Mouse (Mus musculus): ENCODE measurements around the gene Hoxc5. TPM values are rescaled to one million over a fixed set of nuclear protein-coding genes. Genes with fewer than 3 reads are reported as not detected.

Gene Hoxc5
- polyA plus RNA-seq, 1 experiment from 2014 or later: 3.9 TPM

DNA sequence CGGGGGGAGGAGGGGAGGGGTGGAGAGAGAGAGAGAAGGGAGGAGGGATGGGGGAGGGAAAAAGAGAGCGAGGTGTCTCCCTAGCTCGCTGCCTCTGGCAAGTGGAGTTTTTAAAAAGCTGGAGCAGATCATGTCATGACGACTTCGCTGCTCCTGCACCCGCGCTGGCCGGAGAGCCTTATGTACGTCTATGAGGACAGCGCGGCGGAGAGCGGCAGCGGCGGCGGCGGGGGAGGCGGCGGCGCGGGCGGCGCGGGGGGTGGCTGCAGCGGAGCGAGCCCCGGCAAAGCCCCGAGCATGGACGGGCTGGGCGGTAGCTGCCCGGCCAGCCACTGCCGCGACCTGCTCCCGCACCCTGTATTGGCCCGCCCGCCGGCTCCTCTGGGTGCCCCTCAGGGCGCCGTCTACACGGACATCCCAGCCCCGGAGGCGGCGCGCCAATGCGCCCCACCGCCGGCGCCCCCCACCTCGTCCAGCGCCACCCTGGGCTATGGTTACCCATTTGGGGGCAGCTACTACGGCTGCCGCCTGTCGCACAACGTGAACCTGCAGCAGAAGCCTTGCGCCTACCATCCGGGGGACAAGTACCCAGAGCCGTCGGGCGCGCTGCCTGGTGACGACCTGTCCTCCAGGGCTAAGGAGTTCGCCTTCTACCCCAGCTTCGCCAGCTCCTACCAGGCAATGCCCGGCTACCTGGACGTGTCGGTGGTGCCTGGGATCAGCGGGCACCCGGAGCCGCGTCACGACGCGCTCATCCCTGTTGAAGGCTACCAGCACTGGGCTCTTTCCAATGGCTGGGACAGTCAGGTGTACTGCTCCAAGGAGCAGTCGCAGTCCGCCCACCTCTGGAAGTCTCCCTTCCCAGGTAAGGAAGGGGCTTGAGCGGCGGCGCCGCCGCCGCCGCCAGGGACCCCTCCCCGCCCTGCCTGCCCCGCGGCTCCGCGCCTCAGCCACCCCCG lies 45.9 kb upstream of the Hoxc5 start, which contains the start of gene Hoxc13:
Hoxc13 (plus strand) TSS at position 51 of the 959 bp plus-strand sequence.
- Histone ChIP-seq H3K9me3 (ENCODE audit: control insufficient read depth) (no peaks in the 10 kb centered on the region), H3K4me2 (replicated peaks; ENCODE audit: low read depth) (peak within 1 kb of the TSS; percentile 40), H3K36me3 (ENCODE audit: control insufficient read depth, insufficient read depth) (no peaks in the 10 kb centered on the region), H3K27me3 (replicated peaks; ENCODE audit: control insufficient read depth, insufficient read depth, low read length) (peaks cover 95% of the 10 kb centered on the region), H3K27ac (ENCODE audit: low read depth, low read length) (no peak within 1 kb of the TSS), H3K9ac (ENCODE audit: low read depth, low read length) (no peak within 1 kb of the TSS), H3K4me3 (ENCODE audit: low read depth, low read length) (peak within 1 kb of the TSS; percentile 17), H3K4me1 (replicated peaks; ENCODE audit: control insufficient read depth, insufficient read depth, low read length) (no peaks in the 10 kb centered on the region)
- no peak for TF ChIP-seq CTCF (IDR thresholded peaks at IDR 0.05; ENCODE audit: low read depth)
- ATAC-seq: 0 out of 2 replicates have a peak, but pooled peaks have one; percentile 22
- under 1% methylated on average over 79 of the region's 88 CpGs for WGBS

- 1% methylated on average over 24 of the region's 24 CpGs for WGBS
- H3K4me2 ChIP-seq (replicated peaks; ENCODE audit: low read depth): no peak overlapping the region
- no peak for ATAC-seq
- no peak overlapping the region for H3K27ac ChIP-seq (ENCODE audit: low read depth, low read length)
- H3K9me3 ChIP-seq (ENCODE audit: control insufficient read depth): no peaks in the 10 kb centered on the region
- H3K4me1 ChIP-seq (replicated peaks; ENCODE audit: control insufficient read depth, insufficient read depth, low read length): no peaks in the 10 kb centered on the region
- no peak overlapping the region; the same call in 1 of the 2 replicates for H3K4me3 ChIP-seq (ENCODE audit: low read depth, low read length)
- H3K27me3 ChIP-seq (replicated peaks; ENCODE audit: control insufficient read depth, insufficient read depth, low read length): peaks cover 95% of the 10 kb centered on the region
- H3K9ac ChIP-seq (ENCODE audit: low read depth, low read length): no peak overlapping the region
- no peaks in the 10 kb centered on the region for H3K36me3 ChIP-seq (ENCODE audit: control insufficient read depth, insufficient read depth)
- TF ChIP-seq CTCF (IDR thresholded peaks at IDR 0.05; ENCODE audit: low read depth): no peak
Measured at GRCm38 (mm10) chr15:102922012-102922362, 45.3 kb upstream of the Hoxc5 start.

DNA sequence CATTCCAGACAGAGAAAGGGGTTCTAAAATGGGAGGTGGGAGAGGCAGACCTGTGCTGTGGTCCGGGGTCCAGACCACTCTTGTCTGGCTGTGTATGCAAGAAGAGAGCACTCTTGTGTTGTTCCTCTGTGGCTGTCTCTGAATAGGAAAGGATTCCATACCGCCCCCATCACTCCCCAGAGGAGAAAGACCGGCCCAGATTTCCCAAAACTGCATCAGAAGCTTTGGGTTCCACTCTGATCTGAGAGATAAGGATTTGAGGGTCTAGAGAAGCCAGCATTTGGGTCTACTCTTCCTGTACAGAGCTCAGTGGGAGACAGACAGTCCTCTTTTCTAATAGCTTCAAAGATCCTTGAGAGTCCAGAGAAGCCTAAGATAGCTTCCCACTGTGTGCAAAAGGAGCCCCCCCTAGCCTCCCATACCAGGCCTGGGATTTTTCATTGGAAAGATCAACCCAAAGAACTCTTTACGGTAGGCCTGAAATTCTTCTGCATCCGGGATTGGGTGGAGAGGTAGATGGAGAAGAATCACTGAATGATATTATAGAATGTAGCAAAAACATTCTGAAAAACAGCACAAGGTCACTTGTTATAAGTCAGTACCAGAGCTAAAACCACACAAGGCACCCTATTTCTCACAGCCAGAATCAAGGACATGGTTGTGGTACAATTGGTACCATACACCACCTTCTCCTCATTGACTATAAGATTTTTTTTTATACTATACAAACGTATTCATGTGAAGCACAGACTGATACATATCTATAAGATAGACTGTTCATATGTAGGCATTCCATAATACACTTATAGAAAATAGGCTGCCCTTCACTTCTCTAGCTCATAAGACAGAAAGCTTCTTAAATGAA lies 44.4 kb upstream of the Hoxc5 start:
- 18% methylated on average over 6 of the region's 6 CpGs for WGBS
- H3K9me3 ChIP-seq (ENCODE audit: control insufficient read depth): no peaks in the 10 kb centered on the region
- no peak overlapping the region for H3K27ac ChIP-seq (ENCODE audit: low read depth, low read length)
- H3K9ac ChIP-seq (ENCODE audit: low read depth, low read length): no peak overlapping the region
- ATAC-seq: no peak
- no peaks in the 10 kb centered on the region for H3K36me3 ChIP-seq (ENCODE audit: control insufficient read depth, insufficient read depth)
- no peak overlapping the region for H3K4me3 ChIP-seq (ENCODE audit: low read depth, low read length)
- TF ChIP-seq CTCF (IDR thresholded peaks at IDR 0.05; ENCODE audit: low read depth): no peak
- H3K27me3 ChIP-seq (replicated peaks; ENCODE audit: control insufficient read depth, insufficient read depth, low read length): peaks cover 95% of the 10 kb centered on the region
- H3K4me1 ChIP-seq (replicated peaks; ENCODE audit: control insufficient read depth, insufficient read depth, low read length): no peaks in the 10 kb centered on the region
- H3K4me2 ChIP-seq (replicated peaks; ENCODE audit: low read depth): no peak overlapping the region

DNA sequence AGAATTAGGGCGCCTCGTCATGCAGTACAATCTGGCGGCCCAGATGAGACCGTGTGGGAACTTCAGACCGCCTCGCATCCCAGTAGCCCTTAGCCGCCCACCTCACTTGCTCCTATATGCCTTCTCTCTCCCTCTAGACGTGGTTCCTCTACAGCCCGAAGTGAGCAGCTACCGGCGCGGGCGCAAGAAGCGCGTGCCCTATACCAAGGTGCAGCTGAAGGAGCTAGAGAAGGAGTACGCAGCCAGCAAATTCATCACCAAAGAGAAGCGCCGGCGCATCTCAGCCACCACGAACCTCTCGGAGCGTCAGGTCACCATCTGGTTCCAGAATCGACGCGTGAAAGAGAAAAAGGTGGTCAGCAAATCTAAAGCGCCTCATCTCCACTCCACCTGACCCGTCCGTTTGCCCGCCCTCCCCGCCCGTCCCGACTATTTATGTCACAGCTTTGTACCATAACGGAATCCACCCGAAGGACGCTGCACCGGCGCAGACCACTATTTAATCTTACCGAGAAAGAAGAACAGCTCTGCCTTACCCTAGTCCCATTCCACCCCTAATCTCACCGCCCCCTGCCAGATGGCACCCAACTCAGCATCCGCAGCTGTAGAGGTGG lies 40.1 kb upstream of the Hoxc5 start:
- no peak for ATAC-seq
- no peaks in the 10 kb centered on the region for H3K9me3 ChIP-seq (ENCODE audit: control insufficient read depth)
- H3K4me3 ChIP-seq (ENCODE audit: low read depth, low read length): no peak overlapping the region
- H3K27me3 ChIP-seq (replicated peaks; ENCODE audit: control insufficient read depth, insufficient read depth, low read length): peaks cover 95% of the 10 kb centered on the region
- H3K4me2 ChIP-seq (replicated peaks; ENCODE audit: low read depth): no peak overlapping the region
- under 1% methylated on average over 40 of the region's 40 CpGs for WGBS
- no peak overlapping the region for H3K27ac ChIP-seq (ENCODE audit: low read depth, low read length)
- no peak overlapping the region for H3K9ac ChIP-seq (ENCODE audit: low read depth, low read length)
- no peaks in the 10 kb centered on the region for H3K4me1 ChIP-seq (replicated peaks; ENCODE audit: control insufficient read depth, insufficient read depth, low read length)
- H3K36me3 ChIP-seq (ENCODE audit: control insufficient read depth, insufficient read depth): no peaks in the 10 kb centered on the region
- no peak for TF ChIP-seq CTCF (IDR thresholded peaks at IDR 0.05; ENCODE audit: low read depth)

DNA sequence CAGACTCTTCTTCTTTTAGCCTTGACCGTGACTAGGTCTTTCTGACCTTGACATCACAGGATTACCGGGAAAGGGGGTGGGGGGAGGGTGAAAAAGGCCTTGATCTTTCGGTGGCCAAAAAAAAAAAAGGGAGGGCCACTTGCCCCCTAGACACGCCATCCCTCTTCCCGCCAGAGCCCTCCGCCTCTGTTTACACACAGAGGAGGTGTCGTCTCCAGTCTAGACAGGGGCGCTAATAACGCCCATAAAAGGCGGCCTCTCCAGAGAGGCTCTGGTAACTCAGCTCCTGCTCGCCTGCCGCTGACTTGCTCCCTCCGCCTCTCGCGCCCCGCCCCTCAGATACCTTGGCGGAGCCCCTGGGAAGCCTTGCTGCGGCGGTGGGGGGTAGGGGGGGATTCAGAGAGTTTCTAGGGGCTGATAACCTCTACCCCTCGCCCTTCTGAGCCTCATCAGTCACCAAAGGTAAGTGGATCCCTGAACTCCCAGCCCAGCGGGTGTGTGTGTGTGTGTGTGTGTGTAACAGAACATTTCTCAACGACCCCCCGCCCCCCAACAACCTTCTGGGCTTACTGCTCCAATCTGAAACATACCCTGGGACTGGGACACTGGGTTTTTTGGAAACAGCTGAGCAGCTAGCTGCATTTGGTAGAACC lies 35.4 kb upstream of the Hoxc5 start:
- H3K27ac ChIP-seq (ENCODE audit: low read depth, low read length): no peak overlapping the region
- ATAC-seq: no peak
- no peak for TF ChIP-seq CTCF (IDR thresholded peaks at IDR 0.05; ENCODE audit: low read depth)
- WGBS: under 1% methylated on average over 23 of the region's 23 CpGs
- no peaks in the 10 kb centered on the region for H3K9me3 ChIP-seq (ENCODE audit: control insufficient read depth)
- peaks cover 100% of the 10 kb centered on the region for H3K27me3 ChIP-seq (replicated peaks; ENCODE audit: control insufficient read depth, insufficient read depth, low read length)
- H3K36me3 ChIP-seq (ENCODE audit: control insufficient read depth, insufficient read depth): no peaks in the 10 kb centered on the region
- no peak overlapping the region for H3K4me3 ChIP-seq (ENCODE audit: low read depth, low read length)
- H3K4me1 ChIP-seq (replicated peaks; ENCODE audit: control insufficient read depth, insufficient read depth, low read length): no peaks in the 10 kb centered on the region
- H3K9ac ChIP-seq (ENCODE audit: low read depth, low read length): no peak overlapping the region
- no peak overlapping the region for H3K4me2 ChIP-seq (replicated peaks; ENCODE audit: low read depth)

All from intestine, postnatal 0 days (tissue).